Mouse (Mus musculus) cerebellum, adult 2 months (tissue): ENCODE results near the gene Pcif1. TPM values are rescaled to one million over a fixed set of nuclear protein-coding genes. Genes with fewer than 3 reads are reported as not detected.
"Not testable (repeated sequence)": the region's sequence is repeated elsewhere in the genome, so short reads cannot be mapped to it uniquely, and the experiment has no call there.

ENCODE experiments used
- DNase-seq, 2 experiments: peaks; one replicate each; pipeline ENCODE4 v3.0.0; 2021
- H3K27ac ChIP-seq: fragments of 200-500 bp; 2 replicates; pipeline ENCODE4 v1.5.1; 2012; ENCODE audit warnings: low read length, control low read depth, inconsistent platforms; ENCODE audit not compliant: insufficient read depth
- H3K27me3 ChIP-seq: fragments of 200-500 bp; 2 replicates; pipeline ENCODE4 v1.6.1; 2012; ENCODE audit warnings: inconsistent platforms, mild to moderate bottlenecking, low read length, moderate library complexity; ENCODE audit not compliant: control insufficient read depth, insufficient read depth
- H3K4me1 ChIP-seq: fragments of 200-500 bp; 2 replicates; pipeline ENCODE4 v1.6.1; 2011; ENCODE audit warnings: low read length; ENCODE audit not compliant: control insufficient read depth, insufficient read depth
- H3K4me3 ChIP-seq: fragments of 200-500 bp; replicated peaks from 2 replicates; pipeline ENCODE3; 2011; ENCODE audit warnings: mild to moderate bottlenecking, low read depth, low read length, control low read depth; ENCODE audit not compliant: insufficient read depth
- CTCF ChIP-seq: fragments of 200-500 bp; IDR thresholded peaks from 2 replicates; pipeline ENCODE4 v1.5.1; 2011; ENCODE audit warnings: low read depth, mild to moderate bottlenecking, control low read depth, low read length, moderate library complexity, borderline replicate concordance; ENCODE audit not compliant: insufficient read depth
- POLR2A ChIP-seq: fragments of 200-500 bp; IDR thresholded peaks from 2 replicates; pipeline ENCODE4 v1.6.1; 2011; ENCODE audit warnings: low read length, control low read depth, borderline replicate concordance; ENCODE audit not compliant: insufficient read depth
- WGBS: fragments of 180-500 bp; shearing (Covaris S2); methylation state at CpG from one replicate; pipeline ENCODE4 v1.1.7; 2018; 5-methylcytosine and 5-hydroxymethylcytosine counted together
- polyA plus RNA-seq: library from polyadenylated mRNA; depleted of rRNA; stranded (reverse); fragments of >200 nt; gene quantifications from 2 replicates; pipeline ENCODE4 v1.2.3, GENCODE M21; 2012

Gene Pcif1
- polyA plus RNA-seq, 1 experiment: 54.9 TPM

DNA sequence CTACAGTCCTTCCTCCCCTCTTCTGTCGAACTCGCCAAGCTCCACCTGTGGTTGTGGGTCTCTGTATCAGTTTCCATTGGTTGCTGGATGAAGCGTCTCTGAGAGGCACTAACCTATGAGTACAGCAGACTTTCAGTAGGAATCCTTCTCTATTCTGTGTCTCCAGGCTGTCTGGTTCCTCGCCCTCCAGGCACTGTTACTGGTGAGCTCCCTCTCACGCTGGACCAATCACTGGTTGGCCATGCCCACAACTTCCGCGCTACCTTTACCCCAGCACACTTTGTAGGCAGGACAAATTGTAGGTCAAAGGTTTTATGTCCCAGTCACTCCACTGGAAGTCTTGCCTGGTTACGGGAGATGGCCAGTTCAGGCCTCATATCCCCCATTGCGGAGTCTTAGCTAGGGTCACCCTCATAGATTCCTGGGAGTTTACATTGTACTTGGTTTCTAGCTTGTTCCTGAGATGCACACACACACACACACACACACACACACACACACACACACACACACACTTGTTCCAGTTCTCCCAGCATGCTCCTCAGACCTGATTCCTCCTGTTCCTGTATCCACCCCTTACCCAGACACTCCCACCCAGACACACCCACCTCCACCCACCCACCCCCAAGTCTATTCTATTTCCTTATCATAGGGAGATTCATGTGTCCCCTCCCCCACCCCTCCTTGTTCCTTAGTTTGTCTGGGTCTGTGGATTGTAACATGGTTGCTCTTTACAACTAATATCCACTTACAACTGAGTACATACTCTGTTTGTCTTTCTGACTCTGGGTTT, 19.3 kb upstream of the Pcif1 start:
- DNase-seq: no peak
- H3K4me3 ChIP-seq: no peak overlapping the region
- H3K27ac ChIP-seq: no peak overlapping the region
- no peaks in the 10 kb centered on the region; the same call in 1 of the 2 replicates for H3K4me1 ChIP-seq
- TF ChIP-seq CTCF (no peak), POLR2A (no peak)
- WGBS: 80% methylated on average over 9 of the region's 9 CpGs
- H3K27me3 ChIP-seq: no peaks in the 10 kb centered on the region

DNA sequence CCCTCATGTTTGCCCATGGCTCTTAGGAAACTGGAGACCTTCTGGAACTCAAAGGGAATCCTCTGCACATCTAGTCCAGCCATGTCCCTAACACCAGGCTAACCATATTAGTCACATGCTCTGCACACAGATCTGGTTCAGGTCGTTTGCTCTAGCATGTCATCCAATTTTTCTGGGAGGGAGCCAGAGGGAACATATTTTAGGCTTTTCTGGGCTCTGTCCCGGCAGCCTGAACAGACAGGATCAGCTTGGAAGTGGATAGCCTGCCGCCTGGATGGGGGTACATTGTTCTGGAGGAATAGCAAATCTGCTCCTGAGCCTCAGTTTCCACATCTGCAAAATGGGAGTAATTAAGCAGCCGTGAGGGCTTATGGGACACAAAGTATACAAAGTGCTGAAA, 18.0 kb upstream of the Pcif1 start:
- Histone ChIP-seq H3K4me3 (no peak overlapping the region), H3K27ac (no peak overlapping the region), H3K27me3 (no peaks in the 10 kb centered on the region), H3K4me1 (no peaks in the 10 kb centered on the region; the same call in 1 of the 2 replicates)
- no peak for DNase-seq
- no peak for TF ChIP-seq CTCF
- TF ChIP-seq POLR2A: no peak
- 34% methylated on average over 4 of the region's 4 CpGs for WGBS

DNA sequence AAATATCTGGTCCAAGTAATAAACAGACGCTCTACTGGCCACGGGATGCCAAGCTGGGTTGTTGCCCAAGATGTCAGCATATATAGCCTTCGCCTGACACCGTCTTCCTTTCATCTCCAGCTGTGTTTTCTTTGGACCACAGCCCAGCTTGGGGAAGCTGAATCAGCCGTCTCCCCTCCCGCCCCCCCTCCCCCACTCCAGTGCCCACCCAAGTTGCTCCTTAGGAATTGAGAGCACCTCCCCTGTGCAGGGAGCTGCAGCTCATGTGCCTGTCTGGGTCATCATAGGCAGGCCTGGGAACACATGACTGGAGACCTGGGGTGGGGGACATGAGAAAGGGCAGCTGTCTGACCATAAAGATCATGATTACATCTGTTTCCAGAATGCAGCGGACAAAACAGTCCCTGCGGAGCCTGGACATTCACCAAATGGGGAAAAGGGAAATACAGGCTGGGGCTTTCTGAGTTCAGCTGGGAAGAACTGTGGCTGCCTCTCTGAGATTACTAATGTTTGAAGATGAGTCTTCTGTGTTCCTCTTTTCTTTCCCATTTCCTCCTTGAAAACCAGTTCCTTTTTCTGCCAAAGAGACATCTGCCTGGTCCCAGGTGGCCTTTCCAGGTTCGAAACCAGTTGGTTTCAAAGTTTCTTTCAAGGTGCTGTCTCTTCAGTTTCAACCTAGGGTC, 16.8 kb upstream of the Pcif1 start:
- no peak for DNase-seq
- H3K27ac ChIP-seq: no peak overlapping the region
- no peaks in the 10 kb centered on the region; the same call in 1 of the 2 replicates for H3K4me1 ChIP-seq

DNA sequence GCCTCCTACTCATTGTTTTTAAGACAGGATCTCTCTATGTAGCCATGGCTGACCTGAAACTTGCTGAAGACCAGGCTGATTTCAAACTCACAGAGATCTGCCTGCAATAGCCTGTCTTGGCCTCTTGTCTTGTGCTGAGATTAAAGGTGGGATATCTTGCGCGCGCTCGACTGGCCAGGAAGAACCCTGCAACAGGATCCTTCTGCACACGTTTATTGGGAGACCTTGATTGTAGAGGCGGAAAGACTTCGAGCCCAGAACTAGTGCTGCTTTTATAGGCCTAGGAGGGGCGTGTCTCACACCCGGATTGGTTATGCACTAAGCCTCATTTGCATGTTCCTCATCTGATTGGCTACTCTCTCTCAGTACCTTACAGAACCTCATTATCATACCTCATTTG, 15.7 kb upstream of the Pcif1 start:
- H3K27ac ChIP-seq, H3K4me1 ChIP-seq, DNase-seq, H3K4me3 ChIP-seq, H3K27me3 ChIP-seq: not testable (repeated sequence)
- 92% methylated on average over 8 of the region's 9 CpGs for WGBS

More for the DNA sequence above, 16.8 kb upstream of the Pcif1 start:
- Histone ChIP-seq H3K4me3 (no peak overlapping the region), H3K27me3 (no peaks in the 10 kb centered on the region)
- TF ChIP-seq CTCF (no peak), POLR2A (no peak)
- 23% methylated on average over 9 of the region's 9 CpGs for WGBS

DNA sequence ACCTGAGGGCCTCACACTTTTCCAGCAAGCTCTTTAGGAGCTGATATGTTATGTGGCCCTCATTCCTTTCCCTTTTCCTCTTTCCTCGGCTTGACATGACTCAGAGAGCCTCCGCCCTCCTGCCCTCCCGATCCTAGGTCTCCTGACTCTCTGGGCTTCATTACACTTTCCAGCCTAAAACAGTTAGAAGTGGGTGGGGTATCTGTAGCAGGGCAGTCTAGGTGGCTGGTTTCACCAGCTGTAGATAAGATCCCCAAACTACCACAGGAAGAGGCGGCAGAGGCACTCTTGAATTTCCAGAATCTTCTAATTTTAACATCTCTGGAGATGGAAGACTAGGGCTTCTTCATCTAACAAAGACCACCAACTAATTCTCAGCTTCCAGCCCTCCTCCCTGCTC, 14.5 kb upstream of the Pcif1 start:
- WGBS: 88% methylated on average over 4 of the region's 4 CpGs

DNA sequence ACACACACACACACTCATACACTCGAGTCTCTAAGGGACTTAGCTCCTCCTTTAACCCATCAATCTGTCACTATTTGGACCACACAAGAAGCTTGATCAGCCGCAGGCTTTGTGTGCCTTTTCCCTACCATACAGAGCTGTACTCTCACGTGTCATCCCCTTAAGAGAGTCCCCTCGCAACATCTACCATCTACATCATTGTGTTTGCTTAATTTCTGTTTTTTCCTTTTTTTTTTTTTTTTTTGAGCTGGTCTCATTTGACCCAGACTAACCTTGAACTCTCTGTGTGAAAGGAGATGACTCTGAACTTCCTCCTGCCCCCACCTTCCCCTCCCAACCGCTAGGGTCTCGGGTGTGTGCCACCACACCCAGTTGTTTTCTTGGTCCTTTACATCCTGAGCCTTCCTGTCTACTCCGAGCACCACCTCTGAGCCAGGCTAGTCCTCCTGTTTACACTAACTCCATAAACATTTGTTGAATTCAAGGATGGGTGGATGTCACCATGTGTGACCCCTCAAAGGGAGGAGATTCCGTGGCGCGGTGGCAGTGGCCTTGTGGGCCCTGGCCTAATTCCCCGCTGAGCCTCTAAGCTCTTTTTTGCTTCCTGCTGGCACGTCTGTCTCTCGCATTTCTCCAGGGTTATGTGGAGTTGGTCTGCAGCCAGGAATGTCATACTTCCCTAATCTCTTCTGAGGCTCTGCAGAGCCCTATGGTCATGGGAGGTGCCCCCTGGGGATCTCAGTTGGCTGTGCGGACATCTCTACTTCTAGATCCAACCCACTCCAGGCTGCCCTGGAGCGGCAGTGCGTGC, 12.2 kb upstream of the Pcif1 start:
- no peak for DNase-seq
- 30% methylated on average over 16 of the region's 16 CpGs for WGBS
- no peak overlapping the region for H3K27ac ChIP-seq
- no peaks in the 10 kb centered on the region; the same call in 1 of the 2 replicates for H3K4me1 ChIP-seq
- TF ChIP-seq POLR2A (no peak), CTCF (no peak)
- no peak overlapping the region for H3K4me3 ChIP-seq
- no peaks in the 10 kb centered on the region for H3K27me3 ChIP-seq

More for the DNA sequence above, 14.5 kb upstream of the Pcif1 start:
- TF ChIP-seq CTCF (no peak), POLR2A (no peak)
- no peak overlapping the region for H3K27ac ChIP-seq
- no peak overlapping the region for H3K4me3 ChIP-seq
- H3K4me1 ChIP-seq: no peaks in the 10 kb centered on the region; the same call in 1 of the 2 replicates
- no peaks in the 10 kb centered on the region for H3K27me3 ChIP-seq
- no peak for DNase-seq

DNA sequence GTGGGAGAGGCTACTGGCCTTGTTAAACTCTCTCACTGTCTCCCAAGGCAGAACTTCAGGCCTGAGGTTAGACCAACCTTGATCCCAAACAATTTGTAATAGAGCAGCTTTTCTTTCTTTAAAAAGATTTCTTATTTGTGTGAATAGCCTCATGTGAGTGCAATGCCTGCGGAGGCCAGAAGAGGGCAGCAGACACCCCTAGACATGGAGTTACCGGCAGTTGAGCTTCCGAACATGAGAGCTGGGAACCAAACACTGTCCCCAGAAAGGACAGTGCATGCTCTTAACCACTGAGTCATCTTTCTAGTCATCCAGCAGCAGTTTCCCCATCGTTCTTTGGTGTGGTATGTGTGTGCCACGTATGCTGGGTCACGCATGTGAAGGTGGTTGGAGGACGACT, 11.5 kb upstream of the Pcif1 start:
- no peak overlapping the region for H3K27ac ChIP-seq

DNA sequence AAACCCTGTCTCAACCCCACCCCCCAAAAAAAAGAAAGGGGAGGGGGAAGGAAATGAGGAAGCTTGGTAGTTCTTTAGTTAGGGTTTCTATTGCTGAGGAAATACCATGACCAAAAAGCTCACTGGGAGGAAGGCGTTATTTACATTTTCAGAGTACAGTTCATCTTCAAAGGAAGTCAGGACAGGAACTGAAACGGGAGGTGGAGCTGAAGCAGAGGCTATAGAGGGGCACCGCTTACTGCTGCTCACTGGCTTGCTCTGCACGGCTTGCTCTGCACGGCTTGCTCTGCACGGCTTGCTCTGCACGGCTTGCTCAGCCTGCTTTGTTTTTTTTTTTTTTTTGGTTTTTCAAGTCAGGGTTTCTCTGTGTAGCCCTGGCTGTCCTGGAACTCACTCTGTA, 10.6 kb upstream of the Pcif1 start:
- TF ChIP-seq POLR2A (no peak), CTCF (no peak)

More for the DNA sequence above, 11.5 kb upstream of the Pcif1 start:
- 93% methylated on average over 7 of the region's 7 CpGs for WGBS
- Histone ChIP-seq H3K4me3 (no peak overlapping the region), H3K27me3 (no peaks in the 10 kb centered on the region), H3K4me1 (no peaks in the 10 kb centered on the region)
- DNase-seq: no peak
- peak; percentile 53; the same call in 1 of the 2 replicates for TF ChIP-seq CTCF
- no peak for TF ChIP-seq POLR2A

More for the DNA sequence above, 10.6 kb upstream of the Pcif1 start:
- Histone ChIP-seq H3K4me1 (no peaks in the 10 kb centered on the region), H3K27ac (no peak overlapping the region), H3K27me3 (no peaks in the 10 kb centered on the region), H3K4me3 (no peak overlapping the region)
- WGBS: 83% methylated on average over 7 of the region's 7 CpGs
- DNase-seq: no peak
